Mouse (Mus musculus) right cerebral cortex, postnatal 10 days (tissue): ENCODE data around the gene Crygn.

Experiments used
- DNase-seq, 2 experiments: peaks; one replicate each; pipeline ENCODE4 v3.0.0; 2021; ENCODE audit warnings: low spot score in 2 of 2

The Crygn gene

DNA sequence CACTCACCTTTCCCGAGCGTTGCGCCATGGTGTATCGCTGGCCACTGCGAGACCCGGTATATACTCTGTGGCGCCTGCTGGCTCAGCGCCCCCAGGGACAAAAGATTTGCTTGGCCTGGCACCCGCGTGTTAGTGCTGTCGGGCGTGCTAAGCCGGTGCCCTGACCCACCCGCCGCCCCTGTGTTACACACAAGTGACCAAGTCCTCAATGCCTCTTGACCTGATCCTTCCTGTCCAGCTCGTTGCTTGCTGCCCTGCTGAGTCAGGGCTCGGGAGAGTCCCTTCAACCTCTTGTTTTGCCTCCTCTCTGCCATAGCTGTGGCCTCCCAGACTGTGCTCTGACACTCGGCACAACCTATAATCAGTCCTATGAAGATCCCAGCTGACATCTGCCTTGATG is at the start of gene Crygn:
Crygn (minus strand) TSS at position 193 of the 400 bp plus-strand sequence.
- DNase-seq, result no peak

GRCm38 (mm10) chr5:24805222-24805621 is 47.4 kb upstream of the Crygn start:
- no peak for DNase-seq

DNA sequence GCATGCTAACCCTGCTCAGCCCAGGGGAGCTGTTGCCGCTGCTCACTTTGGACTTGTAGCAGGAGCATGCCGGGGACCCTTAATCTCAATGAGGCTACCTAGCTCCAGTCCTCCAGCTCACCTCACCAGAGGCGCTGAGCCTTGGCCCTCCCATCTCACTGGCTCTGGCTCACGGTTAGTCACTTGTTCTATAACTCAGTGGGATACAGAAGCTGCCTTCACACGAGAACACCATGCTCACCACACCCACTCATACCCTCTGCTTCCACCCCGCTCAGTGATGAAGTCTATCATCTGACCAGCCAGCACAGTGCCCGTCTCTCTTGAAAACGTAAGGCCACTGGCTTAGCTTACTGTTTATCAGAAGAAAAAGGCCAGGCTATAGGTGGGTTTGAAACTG is 46.9 kb upstream of the Crygn start:
- no peak for DNase-seq

DNA sequence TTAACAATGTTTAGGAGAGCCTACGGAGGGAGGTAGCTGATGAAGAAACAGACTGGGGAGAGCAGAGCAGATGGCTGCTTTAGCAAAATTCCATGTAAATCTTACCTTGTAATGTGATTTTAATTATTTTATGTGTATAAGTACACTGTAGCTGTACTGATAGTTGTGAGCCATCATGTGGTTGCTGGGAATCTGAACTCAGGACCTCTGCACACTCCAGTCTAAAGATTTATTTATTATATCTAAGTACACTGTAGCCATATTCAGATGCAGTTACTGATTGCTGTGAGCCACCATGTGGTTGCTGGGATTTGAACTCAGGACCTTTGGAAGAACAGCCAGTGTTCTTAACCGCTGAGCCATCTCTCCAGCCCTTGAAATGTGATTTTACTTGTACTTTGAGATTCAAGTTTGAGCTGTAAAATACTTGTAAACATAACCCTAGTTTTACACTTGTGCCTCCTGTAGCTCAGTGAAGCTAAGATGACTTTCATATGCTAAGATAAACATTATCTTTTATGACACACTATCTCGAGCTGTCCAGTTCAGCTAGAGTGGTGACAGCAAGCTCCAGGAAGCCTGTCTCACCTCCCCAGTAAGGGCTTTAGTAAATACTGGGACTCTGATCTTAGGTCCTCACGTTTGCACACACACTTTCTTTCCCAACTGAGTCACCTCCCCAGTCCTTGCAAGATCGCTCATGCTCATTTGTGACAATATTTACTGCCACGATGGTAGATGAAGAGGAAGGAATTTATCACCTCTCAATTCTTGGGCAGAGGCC is 44.2 kb upstream of the Crygn start:
- no peak for DNase-seq

DNA sequence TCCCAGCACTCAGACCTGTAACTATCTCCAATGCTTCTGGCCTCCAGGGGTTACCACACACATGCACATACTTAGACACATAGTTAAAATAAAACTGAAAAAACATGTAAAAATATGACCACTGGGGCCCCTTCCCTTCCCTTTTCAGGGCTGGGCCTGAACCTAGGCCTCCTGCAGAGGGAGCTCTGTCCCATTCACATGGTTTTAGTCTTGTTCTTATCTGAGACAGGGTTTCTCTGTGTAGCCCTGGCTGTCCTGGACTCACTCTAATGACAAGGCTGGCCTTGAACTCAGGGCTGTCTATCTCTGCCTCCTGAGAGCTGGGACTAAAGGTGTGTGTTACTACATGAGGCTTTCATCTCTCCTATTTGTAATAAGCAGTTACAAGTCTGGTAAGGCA is 42.6 kb upstream of the Crygn start:
- DNase-seq, result no peak

DNA sequence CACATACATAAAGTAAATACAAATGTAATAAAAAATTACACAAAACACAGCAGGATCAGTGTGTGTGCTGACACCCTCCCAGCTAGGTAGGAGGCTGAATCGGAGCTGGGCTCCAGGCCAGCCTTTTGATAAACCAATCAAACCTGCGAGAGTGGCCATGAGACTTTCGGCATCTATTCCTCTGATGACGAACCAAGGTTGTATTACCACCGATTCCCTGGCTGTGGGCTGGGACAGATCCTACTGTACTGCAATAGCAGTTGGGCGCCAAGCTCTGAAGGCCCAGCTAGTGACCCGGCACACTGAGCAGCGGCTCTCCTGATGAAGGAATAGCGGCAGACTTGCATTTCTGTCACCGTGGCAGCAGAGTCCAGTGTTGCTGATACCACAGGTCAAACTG is 40.8 kb upstream of the Crygn start:
- no peak for DNase-seq

GRCm38 (mm10) chr5:24797858-24798257 is 40.0 kb upstream of the Crygn start:
- no peak for DNase-seq

- DNase-seq, result no peak
These were observed 35.2 kb upstream of the Crygn start for GRCm38 (mm10) chr5:24792961-24793360.

GRCm38 (mm10) chr5:24782957-24783356 is 25.1 kb upstream of the Crygn start:
- DNase-seq, result no peak

- DNase-seq, result peak; percentile 74 to 87
These were observed 23.2 kb upstream of the Crygn start for GRCm38 (mm10) chr5:24781048-24781447.

GRCm38 (mm10) chr5:24779881-24780512 is 22.2 kb upstream of the Crygn start:
- DNase-seq, result no peak

- no peak for DNase-seq
These were observed 21.5 kb upstream of the Crygn start for GRCm38 (mm10) chr5:24779321-24779720.

DNA sequence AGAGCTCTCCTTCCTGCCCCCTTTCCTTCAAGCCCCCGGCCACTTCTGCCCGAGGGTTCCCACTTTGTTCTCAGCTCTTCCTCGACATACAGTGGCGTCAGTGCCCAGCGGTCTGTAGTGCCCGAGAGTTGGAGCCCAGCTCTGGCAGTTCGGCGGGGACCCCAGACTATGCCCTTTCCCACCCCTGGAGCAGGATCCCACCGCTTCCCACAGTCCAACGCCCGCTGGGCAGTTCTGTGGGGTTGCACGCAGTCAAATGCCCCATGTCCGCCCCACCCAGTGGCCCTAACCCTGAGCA is 21.0 kb upstream of the Crygn start:
- DNase-seq, result no peak

DNA sequence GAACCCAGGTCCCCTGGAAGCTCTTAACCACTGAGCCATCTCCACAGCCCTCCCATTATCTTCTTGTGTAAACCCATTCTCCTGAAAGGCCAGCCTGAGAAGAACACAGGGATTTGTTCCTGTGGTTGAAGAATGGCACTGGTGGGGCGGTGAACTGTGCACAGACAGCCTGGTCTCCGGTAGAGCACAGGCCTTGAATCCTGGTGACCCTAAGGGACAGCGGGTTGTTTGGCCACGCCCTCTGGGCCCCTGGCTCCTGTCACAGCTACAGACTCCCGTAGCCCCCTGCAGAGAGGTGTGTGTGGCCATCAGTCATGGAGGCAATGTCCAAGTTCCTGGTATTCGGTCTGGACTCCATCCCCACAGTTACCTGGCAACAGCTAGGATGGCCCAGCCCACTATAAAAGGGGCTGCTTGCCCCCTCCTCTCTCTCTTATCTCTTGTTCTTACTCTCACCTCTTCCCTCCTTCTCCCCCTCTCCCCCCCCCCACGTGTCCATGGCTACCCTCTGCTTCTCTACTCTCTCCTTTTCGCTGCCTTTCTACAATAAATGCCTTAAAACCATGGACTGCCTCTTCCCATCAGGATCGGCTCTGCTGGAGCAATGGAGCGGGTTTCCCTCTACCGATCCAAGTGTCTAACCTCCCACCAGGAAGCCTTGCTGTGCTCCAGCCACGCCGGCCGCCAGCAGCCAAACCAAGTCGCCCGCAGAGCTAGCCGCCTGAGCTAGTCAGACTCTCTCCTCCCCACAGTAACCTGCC is 20.5 kb upstream of the Crygn start:
- no peak for DNase-seq

DNA sequence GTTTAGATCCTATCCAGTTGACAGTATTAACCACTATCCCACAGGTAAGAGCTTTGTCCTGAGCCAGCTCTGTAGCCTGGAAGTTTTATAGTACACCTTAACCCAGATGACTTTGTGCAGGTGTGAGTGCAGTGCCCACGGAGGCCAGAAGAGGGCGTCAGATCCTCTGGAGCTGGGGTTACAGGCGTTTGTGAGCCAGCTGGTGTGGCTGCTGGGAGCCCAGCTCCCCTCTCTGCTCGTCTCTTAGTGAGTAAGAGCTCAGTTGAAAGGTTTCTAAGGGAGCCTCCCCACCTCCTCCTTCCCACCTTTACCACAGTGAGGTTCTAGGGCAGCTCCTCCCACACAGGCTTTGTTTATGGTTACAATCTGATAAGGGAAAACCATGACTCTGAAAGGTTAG is 18.9 kb upstream of the Crygn start:
- no peak for DNase-seq

DNA sequence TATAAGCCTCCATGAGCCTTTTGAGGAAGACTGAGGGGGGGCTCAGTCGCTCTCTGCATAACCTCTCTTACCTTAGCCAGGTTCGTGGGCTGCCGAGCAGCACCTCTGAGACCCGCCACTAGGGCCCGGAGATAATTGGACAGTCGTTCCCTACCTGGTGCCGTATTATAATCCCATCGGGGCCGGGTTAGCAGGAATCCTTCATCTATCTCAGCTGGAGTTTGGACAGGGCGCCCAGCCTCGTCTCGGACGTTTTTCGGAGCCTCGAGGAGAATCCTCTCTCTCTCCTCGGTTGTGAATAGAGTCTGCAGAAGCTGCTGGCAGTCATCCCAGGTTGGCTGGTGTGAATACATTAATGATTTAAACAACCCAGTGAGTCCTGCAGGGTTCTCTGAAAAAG is 16.7 kb upstream of the Crygn start:
- DNase-seq, result peak in 1 of 2 experiments; percentile 35

DNA sequence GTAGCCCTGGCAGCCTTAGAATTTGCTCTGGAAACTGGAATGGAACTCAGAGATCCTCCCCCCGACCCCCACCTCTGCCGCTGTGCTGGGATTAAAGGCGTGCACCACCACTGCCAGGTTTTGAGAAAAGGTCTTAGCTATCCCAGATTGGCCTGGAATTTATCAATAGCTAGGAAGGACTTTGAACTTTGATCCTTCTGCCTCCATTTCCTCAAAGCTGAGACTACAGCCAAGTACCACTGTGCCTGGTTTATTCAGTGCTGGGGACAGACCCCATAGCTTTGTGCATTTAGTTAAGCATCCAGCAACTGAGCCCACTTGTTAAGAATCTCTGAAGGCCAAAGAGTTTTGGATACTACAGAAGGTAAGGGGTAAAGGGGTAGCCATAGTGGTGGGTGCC is 877 bp downstream of the Crygn start:
- no peak for DNase-seq

GRCm38 (mm10) chr5:24752175-24752498 is 5.7 kb downstream of the Crygn start:
- DNase-seq, result no peak

GRCm38 (mm10) chr5:24751305-24752174 is 6.3 kb downstream of the Crygn start:
- peak; percentile 63 to 78 for DNase-seq

GRCm38 (mm10) chr5:24750321-24751304 is 7.2 kb downstream of the Crygn start:
- DNase-seq, result peak; percentile 90 to 91

- no peak for DNase-seq
These were observed 8.1 kb downstream of the Crygn start for GRCm38 (mm10) chr5:24749731-24750130.
